Mouse (Mus musculus): ENCODE data around the gene Mageb2.
"Not testable (repeated sequence)": the region's sequence is repeated elsewhere in the genome, so short reads cannot be mapped to it uniquely, and the experiment has no call there.

The Mageb2 gene

DNA sequence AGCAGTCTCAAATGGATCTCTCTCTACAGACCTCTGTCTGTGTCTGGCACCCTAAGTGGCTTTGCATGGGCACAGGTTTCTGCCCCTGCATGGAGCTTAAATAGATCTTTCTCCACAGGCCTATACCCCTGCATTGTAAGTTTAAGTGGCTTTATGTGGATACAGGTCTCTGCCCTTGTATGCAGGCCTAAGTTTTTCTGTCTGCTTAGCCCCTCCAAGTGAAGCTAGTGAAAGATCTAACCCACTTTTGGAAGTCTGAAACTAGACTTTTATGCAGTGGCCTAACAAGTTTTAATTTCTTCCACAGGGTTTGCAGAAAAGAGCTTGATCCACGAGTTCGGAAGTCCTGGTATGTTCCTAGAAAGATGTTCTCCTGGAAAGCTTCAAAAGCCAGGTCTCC, at the start of gene Mageb2:
Mageb2 (plus strand) TSS at position 301 of the 400 bp plus-strand sequence.
- DNase-seq = not testable (repeated sequence)

DNA sequence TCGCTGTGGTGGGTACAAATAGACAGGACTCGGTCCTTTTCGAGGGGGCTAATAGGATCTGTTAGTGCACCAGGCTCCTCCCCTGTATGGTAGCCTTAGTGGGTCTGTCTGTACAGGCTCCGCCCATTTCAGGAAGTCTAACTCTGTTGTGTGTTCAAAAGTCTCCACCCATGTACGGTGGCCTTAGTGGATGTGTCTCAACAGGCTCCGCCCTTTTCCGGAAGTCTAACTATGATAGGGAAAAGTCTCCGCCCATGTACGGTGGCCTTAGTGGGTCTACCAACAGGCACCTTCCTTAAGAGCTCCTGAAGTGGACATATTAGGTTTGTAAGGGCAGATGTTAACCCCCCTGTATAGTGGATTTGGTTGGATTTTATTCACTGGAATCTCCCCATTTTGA, 18.2 kb upstream of the Mageb2 start:
- not testable (repeated sequence) for DNase-seq

Data from layer of hippocampus, adult 9-11 months (tissue).